Mouse (Mus musculus): ENCODE measurements at regions not wholly inside any gene's neighbourhood (a gene's known extent, or its start where the extent isn't known, plus 50 kb on each side); places are given as distances from the start of the nearest gene placed in this dataset.

GRCm38 (mm10) chr9:68166556-68166955 lies 326.4 kb downstream of the Vps13c start:
- Histone ChIP-seq H3K36me3 (no peaks in the 10 kb centered on the region), H3K4me1 (no peaks in the 10 kb centered on the region), H3K4me3 (no peak overlapping the region), H3K27me3 (ENCODE audit: low read depth, poor library complexity, severe bottlenecking) (no peaks in the 10 kb centered on the region), H3K9me3 (replicated peaks) (no peaks in the 10 kb centered on the region), H3K27ac (replicated peaks) (no peak overlapping the region)
- WGBS, result 64% methylated on average over 4 of the region's 4 CpGs
- no peak for DNase-seq (ENCODE audit: low spot score)

- Histone ChIP-seq H3K36me3 (no peaks in the 10 kb centered on the region), H3K27ac (replicated peaks) (no peak overlapping the region), H3K27me3 (ENCODE audit: low read depth, poor library complexity, severe bottlenecking) (no peaks in the 10 kb centered on the region), H3K4me1 (no peaks in the 10 kb centered on the region), H3K4me3 (no peak overlapping the region), H3K9me3 (replicated peaks) (no peaks in the 10 kb centered on the region)
- DNase-seq (ENCODE audit: low spot score), result no peak
Observed at GRCm38 (mm10) chr9:68188921-68189320, 348.7 kb downstream of the Vps13c start.

GRCm38 (mm10) chr9:68199831-68200230 lies 359.6 kb downstream of the Vps13c start:
- Histone ChIP-seq H3K27ac (replicated peaks) (no peak overlapping the region), H3K27me3 (ENCODE audit: low read depth, poor library complexity, severe bottlenecking) (0 out of 2 replicates have a peak, but pooled peaks cover 13% of the 10 kb centered on the region), H3K4me1 (peaks cover 31% of the 10 kb centered on the region), H3K36me3 (no peaks in the 10 kb centered on the region), H3K9me3 (replicated peaks) (no peaks in the 10 kb centered on the region), H3K4me3 (no peak overlapping the region)
- no peak for DNase-seq (ENCODE audit: low spot score)
- WGBS, result 83% methylated on average over 4 of the region's 4 CpGs

- H3K4me1 ChIP-seq, result peaks cover 31% of the 10 kb centered on the region
- 0 out of 2 replicates have a peak, but pooled peaks cover 13% of the 10 kb centered on the region for H3K27me3 ChIP-seq (ENCODE audit: low read depth, poor library complexity, severe bottlenecking)
- no peaks in the 10 kb centered on the region for H3K9me3 ChIP-seq (replicated peaks)
- DNase-seq (ENCODE audit: low spot score), result peak; percentile 34
- no peak overlapping the region for H3K27ac ChIP-seq (replicated peaks)
- WGBS, result 15% methylated on average over 5 of the region's 5 CpGs
- H3K4me3 ChIP-seq, result no peak overlapping the region
- H3K36me3 ChIP-seq, result no peaks in the 10 kb centered on the region
Observed at GRCm38 (mm10) chr9:68201031-68201430, 360.8 kb downstream of the Vps13c start.

- Histone ChIP-seq H3K9me3 (replicated peaks) (no peaks in the 10 kb centered on the region), H3K36me3 (no peaks in the 10 kb centered on the region), H3K27ac (replicated peaks) (no peak overlapping the region), H3K4me3 (no peak overlapping the region), H3K4me1 (0 out of 2 replicates have a peak, but pooled peaks cover 4% of the 10 kb centered on the region), H3K27me3 (ENCODE audit: low read depth, poor library complexity, severe bottlenecking) (no peaks in the 10 kb centered on the region)
- no peak for DNase-seq (ENCODE audit: low spot score)
- WGBS, result 90% methylated on average over 6 of the region's 6 CpGs
Observed at GRCm38 (mm10) chr9:68225694-68226093, 385.5 kb downstream of the Vps13c start.

GRCm38 (mm10) chr9:68231131-68231530 lies 390.9 kb downstream of the Vps13c start:
- DNase-seq (ENCODE audit: low spot score), result no peak
- no peaks in the 10 kb centered on the region for H3K9me3 ChIP-seq (replicated peaks)
- 85% methylated on average over 3 of the region's 3 CpGs for WGBS

GRCm38 (mm10) chr9:68234979-68235649 lies 394.9 kb downstream of the Vps13c start:
- 50% methylated on average over 12 of the region's 12 CpGs for WGBS

More at GRCm38 (mm10) chr9:68231131-68231530, 390.9 kb downstream of the Vps13c start:
- no peak overlapping the region for H3K27ac ChIP-seq (replicated peaks)
- H3K27me3 ChIP-seq (ENCODE audit: low read depth, poor library complexity, severe bottlenecking), result no peaks in the 10 kb centered on the region
- H3K4me3 ChIP-seq, result no peak overlapping the region
- no peaks in the 10 kb centered on the region for H3K36me3 ChIP-seq
- 0 out of 2 replicates have a peak, but pooled peaks cover 4% of the 10 kb centered on the region for H3K4me1 ChIP-seq

GRCm38 (mm10) chr9:68239121-68239520 lies 398.9 kb downstream of the Vps13c start:
- H3K4me1 ChIP-seq, result no peaks in the 10 kb centered on the region
- H3K27ac ChIP-seq (replicated peaks), result no peak overlapping the region
- H3K36me3 ChIP-seq, result no peaks in the 10 kb centered on the region
- DNase-seq (ENCODE audit: low spot score), result no peak
- H3K27me3 ChIP-seq (ENCODE audit: low read depth, poor library complexity, severe bottlenecking), result no peaks in the 10 kb centered on the region
- H3K9me3 ChIP-seq (replicated peaks), result no peaks in the 10 kb centered on the region
- no peak overlapping the region for H3K4me3 ChIP-seq

More at GRCm38 (mm10) chr9:68234979-68235649, 394.9 kb downstream of the Vps13c start:
- H3K27ac ChIP-seq (replicated peaks), result no peak overlapping the region
- no peaks in the 10 kb centered on the region for H3K4me1 ChIP-seq
- no peak overlapping the region for H3K4me3 ChIP-seq
- H3K27me3 ChIP-seq (ENCODE audit: low read depth, poor library complexity, severe bottlenecking), result no peaks in the 10 kb centered on the region
- no peak for DNase-seq (ENCODE audit: low spot score)
- H3K36me3 ChIP-seq, result no peaks in the 10 kb centered on the region
- no peaks in the 10 kb centered on the region for H3K9me3 ChIP-seq (replicated peaks)

GRCm38 (mm10) chr9:68239551-68239950 lies 399.4 kb downstream of the Vps13c start:
- Histone ChIP-seq H3K4me3 (no peak overlapping the region), H3K27ac (replicated peaks) (no peak overlapping the region), H3K4me1 (no peaks in the 10 kb centered on the region), H3K27me3 (ENCODE audit: low read depth, poor library complexity, severe bottlenecking) (no peaks in the 10 kb centered on the region), H3K36me3 (no peaks in the 10 kb centered on the region), H3K9me3 (replicated peaks) (no peaks in the 10 kb centered on the region)
- no peak for DNase-seq (ENCODE audit: low spot score)
- 86% methylated on average over 5 of the region's 5 CpGs for WGBS

- DNase-seq (ENCODE audit: low spot score), result no peak
- 94% methylated on average over 16 of the region's 16 CpGs for WGBS
- H3K36me3 ChIP-seq, result no peaks in the 10 kb centered on the region
- H3K4me1 ChIP-seq, result no peaks in the 10 kb centered on the region
- no peak overlapping the region for H3K4me3 ChIP-seq
- no peaks in the 10 kb centered on the region for H3K9me3 ChIP-seq (replicated peaks)
- no peak overlapping the region for H3K27ac ChIP-seq (replicated peaks)
- no peaks in the 10 kb centered on the region for H3K27me3 ChIP-seq (ENCODE audit: low read depth, poor library complexity, severe bottlenecking)
Observed at GRCm38 (mm10) chr9:68250011-68250410, 403.6 kb upstream of the Rora start.

GRCm38 (mm10) chr9:68254218-68254617 lies 399.4 kb upstream of the Rora start:
- Histone ChIP-seq H3K4me1 (no peaks in the 10 kb centered on the region), H3K36me3 (no peaks in the 10 kb centered on the region), H3K27ac (replicated peaks) (no peak overlapping the region), H3K4me3 (no peak overlapping the region), H3K9me3 (replicated peaks) (no peaks in the 10 kb centered on the region), H3K27me3 (ENCODE audit: low read depth, poor library complexity, severe bottlenecking) (no peaks in the 10 kb centered on the region)
- DNase-seq (ENCODE audit: low spot score), result no peak
- 69% methylated on average over 3 of the region's 3 CpGs for WGBS

- Histone ChIP-seq H3K9me3 (replicated peaks) (no peaks in the 10 kb centered on the region; the same call in 1 of the 2 replicates), H3K36me3 (no peaks in the 10 kb centered on the region), H3K4me1 (0 out of 2 replicates have a peak, but pooled peaks cover 4% of the 10 kb centered on the region), H3K4me3 (no peak overlapping the region), H3K27ac (replicated peaks) (no peak overlapping the region), H3K27me3 (ENCODE audit: low read depth, poor library complexity, severe bottlenecking) (no peaks in the 10 kb centered on the region)
- DNase-seq (ENCODE audit: low spot score), result no peak
- WGBS, result 84% methylated on average over 18 of the region's 18 CpGs
Observed at GRCm38 (mm10) chr9:68268551-68268950, 385.0 kb upstream of the Rora start.

- Histone ChIP-seq H3K9me3 (replicated peaks) (no peaks in the 10 kb centered on the region), H3K4me1 (no peaks in the 10 kb centered on the region), H3K27ac (replicated peaks) (no peak overlapping the region), H3K4me3 (no peak overlapping the region), H3K27me3 (ENCODE audit: low read depth, poor library complexity, severe bottlenecking) (no peaks in the 10 kb centered on the region), H3K36me3 (no peaks in the 10 kb centered on the region)
- 79% methylated on average over 7 of the region's 7 CpGs for WGBS
- DNase-seq (ENCODE audit: low spot score), result no peak
Observed at GRCm38 (mm10) chr9:68302232-68302925, 351.2 kb upstream of the Rora start.
